Mouse (Mus musculus) regulatory T cell (primary cell): ENCODE measurements around the gene Col25a1.

Source experiments
- in situ Hi-C: fragments of 300-600 bp; cut with MboI, MseI; formaldehyde crosslinking; loops from one replicate; pipeline ENCODE4 v1.15.1; 2025; ENCODE audit warnings: high pct_unique_total_duplicates

The Col25a1 gene

GRCm38 (mm10) chr3:130374620-130375341 lies 243.5 kb downstream of the Col25a1 start:
- in situ Hi-C loops: no loop called here

DNA sequence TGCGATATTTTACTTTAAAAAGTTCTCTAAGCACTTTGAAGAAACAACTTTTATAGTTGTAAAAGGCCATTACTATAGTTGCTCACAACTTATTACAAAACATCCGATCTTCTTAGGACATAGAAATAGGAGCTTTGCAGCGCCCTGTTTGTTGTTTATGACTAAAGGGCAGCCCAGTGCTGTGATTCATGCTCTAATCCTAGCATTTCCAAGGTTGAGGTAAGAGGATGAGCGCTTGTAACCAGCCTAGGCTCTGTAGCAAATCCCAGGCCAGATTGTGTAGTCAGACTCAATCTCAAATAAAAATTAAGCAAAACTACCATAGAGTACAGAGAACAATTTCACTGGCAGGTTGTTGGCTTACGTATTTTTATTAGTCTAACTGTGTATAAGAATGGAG lies 246.5 kb downstream of the Col25a1 start:
- in situ Hi-C loops: no loop called here

- in situ Hi-C loops: no loop called here
Observed at GRCm38 (mm10) chr3:130378626-130379025, 247.3 kb downstream of the Col25a1 start.

GRCm38 (mm10) chr3:130380299-130380845 lies 249.1 kb downstream of the Col25a1 start:
- in situ Hi-C loops: no loop called here

- in situ Hi-C loops: no loop called here
Observed at GRCm38 (mm10) chr3:130381691-130382090, 250.4 kb downstream of the Col25a1 start.

GRCm38 (mm10) chr3:130385856-130386255 lies 254.6 kb downstream of the Col25a1 start:
- in situ Hi-C loops: no loop called here

GRCm38 (mm10) chr3:130387156-130387555 lies 255.9 kb downstream of the Col25a1 start:
- in situ Hi-C loops: no loop called here

- in situ Hi-C loops: no loop called here
Observed at GRCm38 (mm10) chr3:130389261-130389975, 258.1 kb downstream of the Col25a1 start.

GRCm38 (mm10) chr3:130396636-130397035 lies 265.3 kb downstream of the Col25a1 start:
- in situ Hi-C loops: no loop called here

DNA sequence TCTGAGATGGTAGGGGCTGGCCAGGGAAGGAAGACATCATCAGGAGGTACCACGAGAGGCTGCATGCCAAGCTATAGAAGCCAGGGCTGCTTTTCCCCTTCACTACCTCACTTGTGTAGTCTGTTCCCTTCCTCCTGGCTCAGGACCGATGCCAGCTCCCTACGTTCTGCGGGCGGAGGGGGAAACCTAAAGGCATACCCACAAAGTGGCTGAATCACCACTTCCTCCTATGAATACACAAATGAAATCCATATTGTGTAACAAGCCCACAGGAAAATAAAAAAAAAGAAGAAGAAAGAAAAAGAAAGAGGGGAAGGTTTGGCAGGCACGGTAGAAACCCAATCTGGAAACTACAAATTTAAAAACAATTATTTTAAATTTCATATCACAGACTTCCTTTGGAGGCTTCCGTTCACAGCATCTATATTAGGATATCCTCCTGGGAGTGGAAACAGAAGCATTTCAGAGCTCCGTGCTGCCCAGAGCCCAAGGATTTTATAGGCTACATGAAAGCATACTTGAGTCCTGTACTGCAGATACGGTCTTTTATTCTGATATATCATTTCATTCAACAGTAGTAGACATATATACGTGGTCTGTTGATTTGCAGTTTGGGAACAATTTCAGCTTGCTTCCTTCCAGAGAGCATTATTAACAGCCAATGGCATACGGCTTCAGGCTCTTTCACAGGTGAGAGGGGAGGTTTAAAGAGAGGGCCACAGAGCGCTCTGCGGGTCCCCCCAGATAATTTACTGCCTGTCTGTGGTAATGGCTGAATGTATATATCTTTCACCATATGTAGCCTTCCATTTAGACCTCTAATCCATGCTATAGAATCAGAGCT lies 269.6 kb downstream of the Col25a1 start:
- in situ Hi-C loops: no loop called here

- in situ Hi-C loops: no loop called here
Observed at GRCm38 (mm10) chr3:130401560-130401852, 270.2 kb downstream of the Col25a1 start.

DNA sequence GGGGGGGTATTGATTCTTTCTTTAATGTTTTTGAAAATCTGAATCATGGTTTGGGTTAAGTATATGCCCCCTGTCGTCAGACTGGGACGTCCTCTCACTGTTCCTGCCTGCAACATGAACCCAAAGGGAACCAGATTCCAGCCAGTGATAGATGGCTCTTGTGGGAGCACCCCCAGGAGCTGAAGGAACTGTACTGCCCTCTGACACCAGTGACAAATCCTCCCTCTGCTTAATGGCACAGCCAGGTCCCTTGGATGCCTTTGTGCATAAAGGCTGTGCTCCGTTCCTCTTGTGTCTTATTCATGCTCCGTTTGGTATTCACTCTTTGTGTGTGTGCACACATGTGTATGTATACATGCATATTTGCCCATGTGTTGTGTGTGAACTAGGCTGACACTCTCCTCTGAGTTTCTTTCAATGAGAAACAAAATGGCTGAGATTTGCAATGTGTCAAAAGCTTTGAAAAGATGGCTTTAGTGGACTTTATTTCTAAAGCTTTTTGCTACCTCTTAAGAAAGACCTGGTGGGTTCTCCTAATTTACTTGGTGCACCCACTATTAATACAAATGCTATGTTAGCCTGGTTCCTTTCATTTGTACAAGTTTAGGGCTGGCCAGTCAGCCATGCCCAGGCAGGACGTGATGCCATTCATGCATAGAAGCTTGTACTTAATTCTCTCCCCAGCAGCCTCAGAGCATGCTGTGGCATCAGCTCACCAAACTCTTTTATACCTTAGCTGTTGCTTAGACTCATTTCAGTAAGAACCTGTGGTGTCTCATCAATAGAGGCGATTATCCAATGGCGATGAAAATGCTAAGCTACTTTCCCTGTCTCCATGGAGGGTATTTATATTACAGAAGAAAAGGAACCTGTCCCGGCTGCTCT lies 273.5 kb downstream of the Col25a1 start:
- in situ Hi-C loops: no loop called here

GRCm38 (mm10) chr3:130407201-130407600 lies 275.9 kb downstream of the Col25a1 start:
- in situ Hi-C loops: no loop called here

- in situ Hi-C loops: no loop called here
Observed at GRCm38 (mm10) chr3:130413239-130413638, 281.9 kb downstream of the Col25a1 start.

DNA sequence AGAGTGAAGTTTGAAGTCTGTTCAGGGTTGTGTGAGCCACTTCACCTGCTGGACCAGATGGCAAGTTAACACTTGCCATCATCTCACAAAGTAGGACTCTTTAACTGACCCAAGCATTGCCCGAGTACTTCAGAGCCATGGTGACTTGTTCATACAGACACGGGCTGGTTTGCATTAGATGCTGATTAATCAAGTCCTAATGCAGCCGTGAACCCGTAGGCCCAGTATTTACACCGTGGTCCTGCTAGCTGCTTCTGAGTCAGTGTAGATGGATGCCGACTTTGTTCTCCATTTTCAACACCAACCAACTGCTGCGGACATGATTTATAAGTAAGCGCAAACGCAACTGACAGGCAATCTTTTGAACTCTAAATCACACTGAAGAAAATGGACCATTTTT lies 287.6 kb downstream of the Col25a1 start:
- in situ Hi-C loops: no loop called here

DNA sequence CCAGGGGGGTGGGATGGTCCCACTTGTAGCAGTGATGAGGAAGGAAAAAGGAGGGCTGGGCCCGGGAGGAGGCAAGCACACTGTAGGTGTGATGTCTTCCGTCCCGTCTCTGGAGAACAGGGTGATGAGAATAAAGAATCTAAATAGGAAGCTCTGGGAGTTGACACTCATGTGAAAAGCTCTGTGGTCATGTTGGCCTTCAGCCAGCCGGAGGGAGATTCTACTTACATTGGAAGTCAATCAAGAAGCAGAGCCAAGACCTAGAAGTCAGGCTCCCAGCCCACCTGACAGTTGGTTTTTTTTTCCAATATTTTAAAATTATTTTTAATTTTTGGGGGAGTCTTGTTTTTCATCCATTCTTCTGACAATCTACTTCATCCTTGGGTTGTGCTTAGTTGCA lies 297.5 kb downstream of the Col25a1 start:
- in situ Hi-C loops: no loop called here

DNA sequence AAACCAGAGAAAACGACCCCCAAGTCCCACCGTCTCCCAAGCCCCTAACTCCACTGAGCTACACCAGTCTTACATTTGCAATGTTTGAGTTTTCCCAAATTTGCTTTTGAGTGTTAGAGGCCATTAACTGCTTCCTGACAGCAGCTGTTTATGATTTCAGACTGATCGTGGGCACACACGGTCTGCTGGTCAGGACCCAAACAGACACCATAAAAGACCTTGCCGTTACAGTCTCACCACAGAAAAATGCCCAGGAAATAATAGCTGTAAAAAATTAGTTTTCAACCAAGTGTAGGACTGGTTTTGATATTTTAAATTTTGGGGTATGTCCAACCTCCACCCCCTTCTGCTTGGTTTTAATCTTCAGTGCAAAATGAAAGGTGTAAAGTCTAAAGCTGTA lies 298.8 kb downstream of the Col25a1 start:
- in situ Hi-C loops: no loop called here

DNA sequence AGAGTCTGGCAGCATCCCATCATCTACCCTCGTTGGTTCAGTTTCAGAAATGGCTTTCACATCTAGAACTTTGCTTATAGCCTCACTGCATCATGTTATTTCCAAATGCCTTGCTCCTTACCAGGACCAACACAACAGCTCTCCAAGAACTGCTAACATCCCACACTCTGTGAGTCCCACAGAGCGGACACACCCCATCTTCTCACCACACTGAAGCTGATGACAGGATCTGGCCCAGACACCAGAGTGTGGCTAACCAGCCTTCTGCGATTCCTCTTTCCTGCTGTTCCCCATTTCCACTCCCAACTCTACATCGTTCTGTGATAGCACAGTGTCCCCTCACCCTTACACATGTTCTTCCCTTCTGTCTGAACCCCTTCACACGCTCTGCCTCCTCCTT lies 301.5 kb downstream of the Col25a1 start:
- in situ Hi-C loops: no loop called here

DNA sequence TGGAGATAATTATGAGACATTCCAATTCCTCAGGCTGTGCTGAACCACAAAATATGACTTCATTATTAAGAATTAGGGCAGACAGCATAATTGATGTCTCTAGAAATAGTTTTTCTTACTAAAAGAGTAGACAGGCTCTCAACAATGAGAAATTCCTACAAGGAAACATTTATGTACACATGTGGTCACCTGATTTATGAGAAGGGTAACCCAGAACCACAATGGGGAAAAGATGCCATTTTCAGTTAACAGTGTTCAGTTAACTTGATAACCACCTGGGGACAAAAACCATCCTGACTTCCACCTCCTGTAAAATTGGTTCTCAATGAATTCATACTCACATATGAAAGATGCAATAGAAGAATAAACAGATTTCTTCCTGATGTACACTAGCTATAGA lies 305.7 kb downstream of the Col25a1 start:
- in situ Hi-C loops: no loop called here

DNA sequence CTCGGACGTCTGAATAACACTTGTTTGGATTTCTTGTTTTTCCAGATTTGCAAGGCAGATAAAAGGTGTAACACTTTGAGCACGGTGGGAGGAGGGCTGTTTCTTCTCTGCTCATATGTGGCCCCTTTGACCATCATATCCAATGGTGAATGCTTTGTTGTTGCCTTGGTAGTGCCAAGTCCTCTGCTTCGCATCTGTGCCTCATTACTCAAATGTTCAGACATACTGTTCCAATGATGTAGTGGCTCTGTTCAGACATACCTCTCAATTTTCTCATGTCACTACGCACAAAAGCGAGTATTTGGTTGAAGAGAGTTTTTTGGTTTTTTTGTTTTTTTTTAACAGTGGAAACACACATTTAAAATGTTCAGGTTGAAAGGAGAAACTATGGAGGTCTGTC lies 308.5 kb downstream of the Col25a1 start:
- in situ Hi-C loops: no loop called here

DNA sequence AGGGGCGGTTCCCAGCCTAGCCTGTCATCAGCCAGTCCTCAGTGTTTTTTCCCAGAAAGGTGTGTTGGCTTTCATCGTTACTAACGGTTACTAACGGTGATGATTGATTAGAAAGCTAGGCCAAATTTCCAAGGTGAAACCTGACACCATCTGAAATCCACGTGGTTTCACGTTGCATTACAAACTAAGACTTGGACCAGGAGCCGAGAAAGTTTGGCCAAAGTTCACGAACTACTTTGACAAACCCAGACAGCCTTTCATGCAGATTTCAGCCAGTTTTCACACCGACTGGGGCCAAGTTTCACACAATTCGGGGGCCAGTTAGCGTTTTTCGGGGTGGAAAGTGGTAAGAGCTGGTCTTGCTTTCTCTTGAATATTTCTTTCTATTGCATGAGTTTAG lies 309.4 kb downstream of the Col25a1 start:
- in situ Hi-C loops: no loop called here
